Comparison of ENCODE assay signal across 29 mouse cellular contexts in the genomic region with DNA sequence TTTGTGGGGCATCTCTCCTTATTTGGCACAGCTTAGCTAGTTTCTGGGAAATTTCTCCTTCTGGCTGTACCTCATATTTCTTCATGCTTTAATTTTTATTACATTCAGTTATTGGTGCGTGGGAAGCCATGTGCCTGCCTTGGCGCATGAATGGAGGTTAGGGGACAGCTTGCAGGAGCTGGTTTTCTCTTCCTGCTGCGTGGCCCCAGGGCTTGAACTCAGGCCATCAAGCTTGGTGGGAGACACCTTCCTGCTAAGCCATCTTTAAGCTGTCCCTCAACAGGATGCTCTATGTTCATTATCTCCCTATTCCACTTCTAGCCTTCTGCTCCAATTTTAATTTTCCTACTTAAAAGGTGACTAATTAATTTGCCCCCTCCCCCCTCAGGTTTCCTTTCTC. TPM values are rescaled to one million over a fixed set of nuclear protein-coding genes. Genes with fewer than 3 reads are reported as not detected.
DNase-seq lines count a peak whose midpoint lies in the region; ATAC-seq and TF ChIP-seq lines count a peak whose summit lies in the region.
"Had no signal": no experiment of that assay in that cellular context is flagged by ENCODE, and none has a peak within 500 bp of the region (broad histone marks: within the 10 kb centered on the region; RNA-seq: fewer than 3 reads in every experiment).

No protein-coding gene starts in this region.

- no peak overlapping the region for H3K9ac ChIP-seq in intestine, postnatal 0 days (ENCODE audit: low read depth, low read length)
- H3K9ac ChIP-seq in intestine, embryonic 16.5 days (ENCODE audit: low read depth, low read length), result no peak overlapping the region
- H3K9ac ChIP-seq: embryonic facial prominence, embryonic 13.5 days; forebrain, embryonic 13.5 days; heart, embryonic 15.5 days; hindbrain, embryonic 13.5 days; intestine, embryonic 15.5 days had no signal

- TF ChIP-seq CTCF in intestine, postnatal 0 days (IDR thresholded peaks at IDR 0.05; ENCODE audit: low read depth), result no peak

- peaks cover 19% of the 10 kb centered on the region; the same call in 1 of the 2 replicates for H3K4me1 ChIP-seq in intestine, postnatal 0 days (replicated peaks; ENCODE audit: control insufficient read depth, insufficient read depth, low read length)
- peaks cover 33% of the 10 kb centered on the region for H3K4me1 ChIP-seq in intestine, embryonic 16.5 days (ENCODE audit: control insufficient read depth, insufficient read depth, low read length)

- ATAC-seq in intestine, postnatal 0 days, result no peak
- ATAC-seq in intestine, embryonic 16.5 days, result no peak
- ATAC-seq: forebrain, embryonic 13.5 days; forebrain, embryonic 16.5 days; hindbrain, embryonic 16.5 days had no signal

- peak; percentile 26 for DNase-seq in cerebellum, adult 9-10 months
- DNase-seq in cerebellum, adult 11 months, result no peak
- no peak for DNase-seq in heart, adult 18-20 months
- no peak for DNase-seq in layer of hippocampus, adult 18-20 months (ENCODE audit: low spot score in 2 of 2)
- DNase-seq: adrenal gland, postnatal 10 days; cerebellum, adult 18-20 months; cerebellum, postnatal 36 days; embryo, embryonic 11 days; gastrocnemius, postnatal 10 days; gastrocnemius, postnatal 36 days; heart, postnatal 10 days; heart, postnatal 36 days had no signal

- no peaks in the 10 kb centered on the region for H3K36me3 ChIP-seq in intestine, postnatal 0 days (ENCODE audit: control insufficient read depth, insufficient read depth)
- H3K36me3 ChIP-seq in intestine, embryonic 16.5 days (ENCODE audit: control insufficient read depth, insufficient read depth, low read length), result no peaks in the 10 kb centered on the region
- H3K36me3 ChIP-seq in macrophage (ENCODE audit: inconsistent target), result no peaks in the 10 kb centered on the region
- H3K36me3 ChIP-seq: embryonic facial prominence, embryonic 10.5 days; embryonic facial prominence, embryonic 13.5 days; forebrain, embryonic 10.5 days; heart, embryonic 15.5 days; hindbrain, embryonic 10.5 days; hindbrain, embryonic 13.5 days; intestine, embryonic 15.5 days had no signal

- no peak overlapping the region for H3K4me2 ChIP-seq in intestine, postnatal 0 days (replicated peaks; ENCODE audit: low read depth)
- no peak overlapping the region for H3K4me2 ChIP-seq in intestine, embryonic 16.5 days (ENCODE audit: low read depth, low read length)
- H3K4me2 ChIP-seq: embryonic facial prominence, embryonic 13.5 days; forebrain, embryonic 13.5 days; heart, embryonic 11.5 days; heart, embryonic 15.5 days; hindbrain, embryonic 13.5 days; intestine, embryonic 15.5 days had no signal

- H3K79me2 ChIP-seq in macrophage (ENCODE audit: inconsistent target), result peaks cover 78% of the 10 kb centered on the region

- H3K27me3 ChIP-seq in intestine, postnatal 0 days (replicated peaks; ENCODE audit: control insufficient read depth, insufficient read depth, low read length), result no peaks in the 10 kb centered on the region
- peaks cover 8% of the 10 kb centered on the region; the same call in 1 of the 2 replicates for H3K27me3 ChIP-seq in intestine, embryonic 16.5 days (replicated peaks; ENCODE audit: control insufficient read depth, insufficient read depth, low read length)
- H3K27me3 ChIP-seq: Patski had no signal

- H3K4me3 ChIP-seq in intestine, postnatal 0 days (ENCODE audit: low read depth, low read length), result no peak overlapping the region
- no peak overlapping the region for H3K4me3 ChIP-seq in intestine, embryonic 16.5 days (ENCODE audit: low read length)
- H3K4me3 ChIP-seq in macrophage (ENCODE audit: inconsistent target), result no peak overlapping the region
- H3K4me3 ChIP-seq: embryonic facial prominence, embryonic 10.5 days; embryonic facial prominence, embryonic 13.5 days; erythroblast, embryonic 14.5 days; forebrain, embryonic 10.5 days; forebrain, embryonic 13.5 days; heart, embryonic 15.5 days; hindbrain, embryonic 10.5 days; hindbrain, embryonic 13.5 days; intestine, embryonic 15.5 days had no signal

- WGBS in intestine, postnatal 0 days, result 80% methylated on average over 3 of the region's 3 CpGs
- 81% methylated on average over 3 of the region's 3 CpGs for WGBS in intestine, embryonic 16.5 days
- 87% methylated on average over 3 of the region's 3 CpGs for WGBS in macrophage (ENCODE audit: missing documents)

- H3K9me3 ChIP-seq in intestine, postnatal 0 days (ENCODE audit: control insufficient read depth), result no peaks in the 10 kb centered on the region
- no peaks in the 10 kb centered on the region for H3K9me3 ChIP-seq in intestine, embryonic 16.5 days (ENCODE audit: control insufficient read depth, low read length)
- H3K9me3 ChIP-seq: embryonic facial prominence, embryonic 10.5 days; embryonic facial prominence, embryonic 13.5 days; forebrain, embryonic 10.5 days; forebrain, embryonic 13.5 days; heart, embryonic 15.5 days; hindbrain, embryonic 10.5 days; hindbrain, embryonic 13.5 days; intestine, embryonic 15.5 days had no signal

- peak overlapping the region; percentile 61 for H3K27ac ChIP-seq in intestine, postnatal 0 days (ENCODE audit: low read depth, low read length)
- H3K27ac ChIP-seq in intestine, embryonic 16.5 days (ENCODE audit: low read length), result no peak overlapping the region
- H3K27ac ChIP-seq in macrophage, result peak overlapping the region; percentile 92
- H3K27ac ChIP-seq: embryonic facial prominence, embryonic 10.5 days; embryonic facial prominence, embryonic 13.5 days; forebrain, embryonic 10.5 days; forebrain, embryonic 13.5 days; heart, embryonic 15.5 days; hindbrain, embryonic 10.5 days; hindbrain, embryonic 13.5 days; intestine, embryonic 15.5 days had no signal

RNA-seq across cellular contexts. Expression of gene Lgals3, which starts 3.2 kb away (rescaled TPM):
- 207 and 273 TPM in 2 replicates for polyA plus RNA-seq in intestine, postnatal 0 days (2015; fragmentation: Nextera tagmentation; extraction: Ambion mirVana)
- 43.7 and 49.5 TPM in 2 replicates for polyA plus RNA-seq in intestine, embryonic 16.5 days (2015; fragmentation: Nextera tagmentation; extraction: Ambion mirVana)
- 1,000 to 10,000 TPM in 5 of 26 experiments, 100 to 1,000 TPM in 21; 180 to 1,623 (median 610) TPM for total RNA-seq in macrophage (2018; cell fraction: chromatin; rRNA removed)
- total RNA-seq in macrophage (2018; cell fraction: cytosol; rRNA removed), result 1,000 to 10,000 TPM; 1,563 to 6,453 (median 4,259) TPM
- total RNA-seq in macrophage (2018; cell fraction: nucleus; rRNA removed), result 1,000 to 10,000 TPM in 13 of 26 experiments, 100 to 1,000 TPM in 13; 652 to 1,966 (median 982) TPM
- polyA plus RNA-seq in macrophage (2018), result 3,973 to 5,612 TPM (median 5,299 TPM) in 3 replicates
- total RNA-seq in heart, adult 18-20 months (2021), result 1 to 10 TPM; 3.3 to 7.2 TPM
- total RNA-seq in layer of hippocampus, adult 18-20 months (2021), result 1 to 10 TPM in 1 of 2 experiments, not detected in 1; 1.1 TPM

RNA-seq across cellular contexts. Expression of gene Dlgap5, which starts 47.4 kb away (rescaled TPM):
- polyA plus RNA-seq in intestine, postnatal 0 days (2015; fragmentation: Nextera tagmentation; extraction: Ambion mirVana), result 5.1 and 6.3 TPM in 2 replicates
- polyA plus RNA-seq in intestine, embryonic 16.5 days (2015; fragmentation: Nextera tagmentation; extraction: Ambion mirVana), result 29.5 and 33.9 TPM in 2 replicates
- total RNA-seq in macrophage (2018; cell fraction: chromatin; rRNA removed), result 10 to 100 TPM in 6 of 26 experiments, 1 to 10 TPM in 19, under 1 TPM in 1; 0.48 to 51.0 (median 6.6) TPM
- 1 to 10 TPM; 1.7 to 6.5 (median 3.3) TPM for total RNA-seq in macrophage (2018; cell fraction: cytosol; rRNA removed)
- 10 to 100 TPM in 1 of 26 experiments, 1 to 10 TPM in 23, under 1 TPM in 2; 0.64 to 30.6 (median 3.3) TPM for total RNA-seq in macrophage (2018; cell fraction: nucleus; rRNA removed)
- polyA plus RNA-seq in macrophage (2018), result 0.40 to 11.8 TPM (median 7.6 TPM) in 3 replicates
- total RNA-seq in heart, adult 18-20 months (2021), result under 1 TPM; 0.37 to 0.62 TPM
- under 1 TPM in 1 of 2 experiments, not detected in 1; 0.25 TPM for total RNA-seq in layer of hippocampus, adult 18-20 months (2021)
- total RNA-seq: gastrocnemius, adult 18-20 months had no signal

Comparison
In these comparisons a context has a peak if more than half of its experiments do, and no peak if none do; other contexts are left out.
1. RNA of gene Lgals3, which starts 3.2 kb away (polyA plus RNA-seq): 3,973 to 5,612 TPM in macrophage; 207 to 273 TPM in intestine, postnatal 0 days and 43.7 to 49.5 TPM in intestine, embryonic 16.5 days; every median in the first group is over 10 times any median in the second.